Mouse (Mus musculus) lung, postnatal 0 days (tissue): ENCODE data around the gene Pnkd.

Source experiments
- CTCF ChIP-seq: IDR thresholded peaks from 2 replicates; pipeline ENCODE4 v1.5.1; 2016; ENCODE audit warnings: antibody characterized with exemption, mild to moderate bottlenecking
- EP300 ChIP-seq: IDR thresholded peaks from 2 replicates; pipeline ENCODE4 v1.6.1; 2016; ENCODE audit warnings: antibody characterized with exemption, mild to moderate bottlenecking, control low read depth

- TF ChIP-seq CTCF (no peak), EP300 (no peak)
Measured at GRCm38 (mm10) chr1:74352532-74353096, 67.9 kb downstream of the Pnkd start.
